Mouse (Mus musculus) ovary, postnatal 10 days (tissue): Measurements from ENCODE around the gene Akr1b10.
"Not testable (repeated sequence)": the region's sequence is repeated elsewhere in the genome, so short reads cannot be mapped to it uniquely, and the experiment has no call there.

ENCODE experiments used
- DNase-seq: peaks from one replicate; pipeline ENCODE4 v3.0.0; 2022; ENCODE audit warnings: low spot score

Gene Akr1b10

GRCm38 (mm10) chr6:34384110-34384661, at the start of gene Akr1b10:
TSS of gene Akr1b10 (plus strand) at chr6:34384218.
- DNase-seq, result peak; percentile 57

- no peak for DNase-seq
These were observed 49.3 kb upstream of the Akr1b10 start for GRCm38 (mm10) chr6:34334673-34335072.

- DNase-seq, result no peak
These were observed 46.2 kb upstream of the Akr1b10 start for GRCm38 (mm10) chr6:34337799-34338198.

GRCm38 (mm10) chr6:34341991-34342390, 42.0 kb upstream of the Akr1b10 start:
- no peak for DNase-seq

GRCm38 (mm10) chr6:34342476-34342875, 41.5 kb upstream of the Akr1b10 start:
- no peak for DNase-seq

- no peak for DNase-seq
These were observed 40.6 kb upstream of the Akr1b10 start for GRCm38 (mm10) chr6:34343426-34343825.

- no peak for DNase-seq
These were observed 39.7 kb upstream of the Akr1b10 start for GRCm38 (mm10) chr6:34344135-34344850.

GRCm38 (mm10) chr6:34344935-34345334, 39.1 kb upstream of the Akr1b10 start:
- DNase-seq, result no peak

GRCm38 (mm10) chr6:34346096-34346898, 37.7 kb upstream of the Akr1b10 start:
- peak; percentile 33 for DNase-seq

GRCm38 (mm10) chr6:34350037-34350699, 33.9 kb upstream of the Akr1b10 start:
- DNase-seq, result no peak

- DNase-seq, result not testable (repeated sequence)
These were observed 32.5 kb upstream of the Akr1b10 start for GRCm38 (mm10) chr6:34351481-34351880.

- DNase-seq, result no peak
These were observed 31.6 kb upstream of the Akr1b10 start for GRCm38 (mm10) chr6:34352401-34352800.

- DNase-seq, result peak; percentile 2
These were observed 30.2 kb upstream of the Akr1b10 start, which contains the start of gene Akr1b8 for GRCm38 (mm10) chr6:34353658-34354353. TSS of gene Akr1b8 (plus strand) at chr6:34354119.

GRCm38 (mm10) chr6:34354354-34355348, 29.4 kb upstream of the Akr1b10 start:
- no peak for DNase-seq

- DNase-seq, result no peak
These were observed 28.7 kb upstream of the Akr1b10 start for GRCm38 (mm10) chr6:34355349-34355747.

- DNase-seq, result no peak
These were observed 28.2 kb upstream of the Akr1b10 start for GRCm38 (mm10) chr6:34355841-34356240.

- no peak for DNase-seq
These were observed 19.5 kb upstream of the Akr1b10 start for GRCm38 (mm10) chr6:34364217-34365136.

- no peak for DNase-seq
These were observed 16.0 kb upstream of the Akr1b10 start for GRCm38 (mm10) chr6:34367998-34368397.

- DNase-seq, result no peak
These were observed 13.9 kb upstream of the Akr1b10 start for GRCm38 (mm10) chr6:34370081-34370480.
